Mouse (Mus musculus) brown adipose tissue, adult 24 weeks (tissue): ENCODE results near the gene Wipf1. TPM values are rescaled to one million over a fixed set of nuclear protein-coding genes. Genes with fewer than 3 reads are reported as not detected.
A peak's percentile ranks its signal among the peaks of the same experiment; 100 is the strongest.

Experiments
- H3K27ac ChIP-seq: fragments of 200-500 bp; replicated peaks from 2 replicates; pipeline ENCODE4 v1.5.1; 2012; ENCODE audit warnings: low read depth, mild to moderate bottlenecking, low read length
- H3K4me1 ChIP-seq: fragments of 200-500 bp; 2 replicates; pipeline ENCODE4 v1.6.1; 2012; ENCODE audit warnings: low read length, mixed read lengths; ENCODE audit not compliant: control insufficient read depth, insufficient read depth, insufficient read length
- H3K4me3 ChIP-seq: fragments of 200-500 bp; 2 replicates; pipeline ENCODE4 v1.5.1; 2012; ENCODE audit warnings: low read depth, mild to moderate bottlenecking, low read length, moderate library complexity; ENCODE audit not compliant: insufficient read depth
- polyA plus RNA-seq: library from polyadenylated mRNA; stranded (reverse); fragments of >200 nt; gene quantifications from 2 replicates; pipeline ENCODE4 v1.2.4, GENCODE M21; 2012; ENCODE audit not compliant: missing spikeins, insufficient read depth, insufficient read length

Wipf1 gene
- polyA plus RNA-seq, 1 experiment = 8.0 TPM

- H3K27ac ChIP-seq = no peak overlapping the region
- H3K4me1 ChIP-seq = no peaks in the 10 kb centered on the region
- H3K4me3 ChIP-seq = no peak overlapping the region
Measured at GRCm38 (mm10) chr2:73392772-73393171, 136.8 kb downstream of the Wipf1 start.

GRCm38 (mm10) chr2:73389951-73390350, 139.6 kb downstream of the Wipf1 start:
- H3K27ac ChIP-seq = no peak overlapping the region
- no peak overlapping the region for H3K4me3 ChIP-seq
- no peaks in the 10 kb centered on the region for H3K4me1 ChIP-seq

- Histone ChIP-seq H3K27ac (no peak overlapping the region), H3K4me3 (no peak overlapping the region), H3K4me1 (no peaks in the 10 kb centered on the region)
Measured at GRCm38 (mm10) chr2:73387806-73388205, 141.7 kb downstream of the Wipf1 start.

GRCm38 (mm10) chr2:73386356-73387046, 143.0 kb downstream of the Wipf1 start, which contains the start of gene Gpr155:
TSS of gene Gpr155 (minus strand) at chr2:73386572.
- Histone ChIP-seq H3K4me1 (no peaks in the 10 kb centered on the region), H3K4me3 (peak within 1 kb of the TSS; percentile 76), H3K27ac (peak within 1 kb of the TSS; percentile 76)

GRCm38 (mm10) chr2:73385641-73386355, 143.7 kb downstream of the Wipf1 start:
- Histone ChIP-seq H3K27ac (no peak overlapping the region), H3K4me1 (no peaks in the 10 kb centered on the region), H3K4me3 (peak overlapping the region; percentile 76)

GRCm38 (mm10) chr2:73385172-73385571, 144.4 kb downstream of the Wipf1 start:
- Histone ChIP-seq H3K4me3 (no peak overlapping the region), H3K27ac (no peak overlapping the region), H3K4me1 (no peaks in the 10 kb centered on the region)

- Histone ChIP-seq H3K27ac (no peak overlapping the region), H3K4me1 (no peaks in the 10 kb centered on the region), H3K4me3 (no peak overlapping the region)
Measured at GRCm38 (mm10) chr2:73380298-73380975, 149.1 kb downstream of the Wipf1 start.

GRCm38 (mm10) chr2:73379656-73380055, 149.9 kb downstream of the Wipf1 start:
- no peak overlapping the region for H3K27ac ChIP-seq
- no peak overlapping the region for H3K4me3 ChIP-seq
- H3K4me1 ChIP-seq = no peaks in the 10 kb centered on the region

Other genes starting within 250 kb of the Wipf1 start
- gene Scrn3, start 217.1 kb downstream of the Wipf1 start, polyA plus RNA-seq = 30.1 and 32.1 TPM in 2 replicates
- gene Cir1, start 217.0 kb downstream of the Wipf1 start, polyA plus RNA-seq = 9.6 and 13.2 TPM in 2 replicates
- gene Gpr155, start 143.2 kb downstream of the Wipf1 start, polyA plus RNA-seq = 3.8 and 4.0 TPM in 2 replicates
- gene Chrna1, start 50.6 kb upstream of the Wipf1 start, polyA plus RNA-seq = not detected in 2 replicates
- 67.6 and 79.9 TPM in 2 replicates for gene Chn1, start 245.6 kb upstream of the Wipf1 start, polyA plus RNA-seq